Mouse (Mus musculus) hindbrain, embryonic 13.5 days (tissue): Measurements from ENCODE around the gene Luzp1. TPM values are rescaled to one million over a fixed set of nuclear protein-coding genes. Genes with fewer than 3 reads are reported as not detected.

Experiments
- ATAC-seq: fragments of 200-750 bp; cut with Nextera tagmentation; 2 replicates; pipeline ENCODE4 v1.8.0; 2017; ENCODE audit warnings: moderate TSS enrichment; ENCODE audit not compliant: low FRiP score
- H3K27ac ChIP-seq: fragments of 300-500 bp; sonication (generic); 2 replicates; pipeline ENCODE4 v1.5.1; 2015; ENCODE audit warnings: inconsistent platforms, mild to moderate bottlenecking, moderate library complexity
- H3K27me3 ChIP-seq: fragments of 300-500 bp; sonication (generic); 2 replicates; pipeline ENCODE4 v1.6.1; 2015; ENCODE audit warnings: mild to moderate bottlenecking, inconsistent platforms
- H3K36me3 ChIP-seq: fragments of 300-500 bp; sonication (generic); 2 replicates; pipeline ENCODE4 v1.6.1; 2015; ENCODE audit warnings: mild to moderate bottlenecking, inconsistent platforms
- H3K4me1 ChIP-seq: fragments of 300-500 bp; sonication (generic); replicated peaks from 2 replicates; pipeline ENCODE4 v1.6.1; 2015; ENCODE audit warnings: inconsistent platforms
- H3K4me2 ChIP-seq: fragments of 300-500 bp; sonication (generic); 2 replicates; pipeline ENCODE4 v1.6.1; 2015; ENCODE audit warnings: inconsistent platforms, mild to moderate bottlenecking, moderate library complexity
- H3K4me3 ChIP-seq: fragments of 300-500 bp; sonication (generic); 2 replicates; pipeline ENCODE4 v1.5.1; 2015; ENCODE audit warnings: mild to moderate bottlenecking, inconsistent platforms
- H3K9ac ChIP-seq: fragments of 300-500 bp; sonication (generic); 2 replicates; pipeline ENCODE4 v1.6.1; 2015; ENCODE audit warnings: mild to moderate bottlenecking, inconsistent platforms
- H3K9me3 ChIP-seq: fragments of 300-500 bp; sonication (generic); 2 replicates; pipeline ENCODE4 v1.6.1; 2016; ENCODE audit warnings: inconsistent platforms
- WGBS: fragments of 180-500 bp; shearing (Covaris S2); methylation state at CpG from one replicate; pipeline ENCODE4 v1.1.7; 2015; 5-methylcytosine and 5-hydroxymethylcytosine counted together
- polyA plus RNA-seq: library from polyadenylated mRNA; unstranded; fragments of >200 nt; fragmentation: Nextera tagmentation; extraction: Ambion mirVana; gene quantifications from 2 replicates; pipeline ENCODE4 v1.2.1, GENCODE M21; 2015

The Luzp1 gene
- polyA plus RNA-seq, 1 experiment from 2014 or later: 76.1 TPM

GRCm38 (mm10) chr4:136560270-136560991 lies 90.9 kb downstream of the Luzp1 start:
- Histone ChIP-seq H3K36me3 (peaks cover 87% of the 10 kb centered on the region), H3K27ac (no peak overlapping the region), H3K27me3 (no peaks in the 10 kb centered on the region), H3K9me3 (no peaks in the 10 kb centered on the region), H3K4me1 (no peaks in the 10 kb centered on the region), H3K4me2 (no peak overlapping the region), H3K9ac (no peak overlapping the region), H3K4me3 (no peak overlapping the region)
- no peak for ATAC-seq
- 90% methylated on average over 8 of the region's 8 CpGs for WGBS

DNA sequence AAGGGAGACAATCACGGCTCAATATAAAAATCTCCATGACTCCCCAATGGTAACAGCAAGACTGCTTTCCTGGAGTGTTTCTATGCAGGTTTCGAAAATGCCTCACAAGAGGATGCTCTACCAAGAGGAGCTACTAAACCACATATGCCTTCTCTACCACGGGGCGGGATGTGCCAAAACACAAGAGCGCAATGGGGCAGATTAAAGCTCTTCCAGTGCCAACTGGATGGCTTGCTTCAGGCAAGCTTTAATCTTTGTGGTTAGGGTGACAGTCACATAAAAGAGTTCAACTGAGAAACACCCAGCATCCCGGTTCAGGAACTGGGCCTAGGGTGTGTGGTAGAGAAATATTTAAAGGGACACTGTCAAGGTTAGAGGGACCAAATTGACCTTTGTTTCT lies 93.2 kb downstream of the Luzp1 start:
- no peak overlapping the region for H3K27ac ChIP-seq
- no peak for ATAC-seq
- WGBS: 91% methylated on average over 6 of the region's 6 CpGs
- no peak overlapping the region for H3K4me2 ChIP-seq
- H3K9me3 ChIP-seq: no peaks in the 10 kb centered on the region
- H3K36me3 ChIP-seq: peaks cover 86% of the 10 kb centered on the region
- no peaks in the 10 kb centered on the region for H3K4me1 ChIP-seq
- no peaks in the 10 kb centered on the region for H3K27me3 ChIP-seq
- H3K9ac ChIP-seq: no peak overlapping the region
- H3K4me3 ChIP-seq: no peak overlapping the region

DNA sequence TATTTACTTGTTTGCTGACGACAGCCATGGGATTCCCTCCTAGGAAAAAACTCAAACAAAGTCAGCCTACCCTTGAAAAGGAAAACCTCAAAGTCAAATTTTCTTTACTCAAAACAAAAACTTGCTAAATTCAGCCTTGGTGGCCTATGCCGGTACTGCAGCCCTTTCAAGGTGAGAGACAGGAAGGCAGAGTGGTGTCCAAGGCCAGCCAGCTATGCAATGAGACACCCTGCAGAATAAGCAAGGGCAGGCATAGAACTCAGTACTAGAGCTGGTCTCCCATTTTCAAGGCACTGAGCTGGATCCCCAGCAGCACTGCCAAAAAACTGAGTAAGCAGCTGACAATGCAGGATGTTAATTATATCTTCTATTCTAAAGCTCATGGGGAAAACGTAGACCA lies 99.1 kb downstream of the Luzp1 start:
- Histone ChIP-seq H3K27me3 (no peaks in the 10 kb centered on the region), H3K27ac (no peak overlapping the region), H3K9me3 (no peaks in the 10 kb centered on the region), H3K4me2 (no peak overlapping the region), H3K4me1 (no peaks in the 10 kb centered on the region), H3K4me3 (no peak overlapping the region), H3K36me3 (peaks cover 76% of the 10 kb centered on the region), H3K9ac (no peak overlapping the region)
- ATAC-seq: no peak
- WGBS: 81% methylated on average over 3 of the region's 3 CpGs

- H3K4me3 ChIP-seq: no peak overlapping the region
- H3K27me3 ChIP-seq: no peaks in the 10 kb centered on the region
- no peak overlapping the region for H3K9ac ChIP-seq
- H3K27ac ChIP-seq: no peak overlapping the region
- peaks cover 69% of the 10 kb centered on the region for H3K36me3 ChIP-seq
- H3K9me3 ChIP-seq: no peaks in the 10 kb centered on the region
- H3K4me2 ChIP-seq: no peak overlapping the region
- H3K4me1 ChIP-seq: no peaks in the 10 kb centered on the region
- ATAC-seq: no peak
These were observed 100.4 kb downstream of the Luzp1 start for GRCm38 (mm10) chr4:136569998-136570397.

DNA sequence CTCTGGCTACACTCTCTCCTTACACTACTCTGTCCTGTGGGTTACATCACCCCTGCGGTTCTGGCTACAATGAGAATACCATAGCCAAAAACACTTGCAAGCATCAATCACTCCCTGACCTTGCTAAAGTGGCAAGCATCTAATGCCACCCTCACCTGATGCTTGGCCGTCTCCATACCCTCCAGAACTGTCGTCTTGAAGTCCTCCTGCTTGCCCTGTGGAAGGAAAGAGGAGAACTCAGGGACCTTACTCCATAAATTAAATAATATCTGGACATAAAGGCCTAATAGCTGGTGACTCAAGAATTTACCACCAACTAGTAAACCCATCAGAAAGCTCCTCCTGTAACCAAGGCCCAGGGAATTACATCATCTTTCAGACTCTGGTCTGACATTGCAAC lies 112.3 kb downstream of the Luzp1 start:
- Histone ChIP-seq H3K4me2 (no peak overlapping the region), H3K4me3 (no peak overlapping the region), H3K27me3 (no peaks in the 10 kb centered on the region), H3K36me3 (no peaks in the 10 kb centered on the region), H3K9me3 (no peaks in the 10 kb centered on the region), H3K27ac (no peak overlapping the region), H3K4me1 (peaks cover 29% of the 10 kb centered on the region), H3K9ac (no peak overlapping the region)
- no peak for ATAC-seq
- WGBS: 93% methylated on average over 3 of the region's 3 CpGs

DNA sequence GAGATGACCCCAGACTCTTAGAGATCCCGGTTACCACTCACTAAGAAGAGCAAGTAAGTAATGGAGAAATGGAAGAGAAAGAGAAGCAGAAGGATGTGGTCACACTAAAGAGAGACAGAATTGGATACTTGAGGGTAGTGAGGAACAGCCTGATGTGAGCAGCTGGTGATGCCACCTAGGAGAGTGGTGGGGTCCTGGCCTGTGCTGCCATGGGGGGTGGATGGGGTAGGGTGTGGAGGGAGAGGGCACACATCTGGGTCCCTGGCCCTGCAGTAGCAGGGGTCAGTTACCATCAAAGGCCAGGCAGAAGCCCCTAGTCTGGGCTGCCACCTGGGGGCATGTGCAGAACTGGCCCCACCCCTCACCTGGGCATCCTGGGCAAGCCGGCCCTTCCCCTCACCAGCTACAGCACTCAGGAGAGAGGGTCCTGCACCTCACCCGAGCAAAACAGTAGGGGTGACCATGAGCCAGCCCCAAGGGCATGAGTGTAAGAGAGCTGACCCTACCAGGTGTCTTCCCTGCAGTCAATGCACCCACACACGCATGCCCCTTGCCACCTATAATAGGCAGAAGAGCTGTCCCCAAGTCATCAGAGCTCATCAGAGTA lies 117.8 kb downstream of the Luzp1 start:
- Histone ChIP-seq H3K27me3 (no peaks in the 10 kb centered on the region), H3K9ac (no peak overlapping the region), H3K4me1 (peaks cover 41% of the 10 kb centered on the region), H3K4me3 (no peak overlapping the region), H3K27ac (no peak overlapping the region; the same call in 1 of the 2 replicates), H3K9me3 (no peaks in the 10 kb centered on the region), H3K36me3 (peaks cover 12% of the 10 kb centered on the region), H3K4me2 (no peak overlapping the region)
- ATAC-seq: no peak
- 93% methylated on average over 4 of the region's 4 CpGs for WGBS

GRCm38 (mm10) chr4:136588003-136588402 lies 118.4 kb downstream of the Luzp1 start:
- H3K36me3 ChIP-seq: peaks cover 12% of the 10 kb centered on the region
- H3K4me1 ChIP-seq: peaks cover 38% of the 10 kb centered on the region
- no peak overlapping the region for H3K27ac ChIP-seq
- 92% methylated on average over 4 of the region's 4 CpGs for WGBS
- no peak overlapping the region for H3K4me3 ChIP-seq
- no peak overlapping the region for H3K4me2 ChIP-seq
- no peak for ATAC-seq
- no peak overlapping the region for H3K9ac ChIP-seq
- H3K27me3 ChIP-seq: no peaks in the 10 kb centered on the region
- no peaks in the 10 kb centered on the region for H3K9me3 ChIP-seq

GRCm38 (mm10) chr4:136592111-136592510 lies 122.5 kb downstream of the Luzp1 start:
- Histone ChIP-seq H3K9ac (no peak overlapping the region), H3K4me2 (no peak overlapping the region), H3K4me3 (no peak overlapping the region), H3K27me3 (no peaks in the 10 kb centered on the region), H3K27ac (no peak overlapping the region), H3K4me1 (peaks cover 55% of the 10 kb centered on the region), H3K9me3 (no peaks in the 10 kb centered on the region), H3K36me3 (peaks cover 12% of the 10 kb centered on the region)
- no peak for ATAC-seq
- 70% methylated on average over 4 of the region's 4 CpGs for WGBS

GRCm38 (mm10) chr4:136594006-136594405 lies 124.4 kb downstream of the Luzp1 start:
- no peak for ATAC-seq
- H3K27me3 ChIP-seq: no peaks in the 10 kb centered on the region
- no peaks in the 10 kb centered on the region for H3K9me3 ChIP-seq
- H3K4me3 ChIP-seq: no peak overlapping the region
- no peak overlapping the region for H3K9ac ChIP-seq
- H3K27ac ChIP-seq: no peak overlapping the region
- peaks cover 55% of the 10 kb centered on the region for H3K4me1 ChIP-seq
- H3K4me2 ChIP-seq: no peak overlapping the region
- WGBS: 83% methylated on average over 2 of the region's 2 CpGs
- peaks cover 12% of the 10 kb centered on the region for H3K36me3 ChIP-seq

GRCm38 (mm10) chr4:136595221-136595620 lies 125.7 kb downstream of the Luzp1 start:
- Histone ChIP-seq H3K9ac (no peak overlapping the region), H3K4me1 (peaks cover 56% of the 10 kb centered on the region), H3K4me2 (no peak overlapping the region), H3K27ac (no peak overlapping the region), H3K9me3 (no peaks in the 10 kb centered on the region), H3K4me3 (no peak overlapping the region), H3K27me3 (no peaks in the 10 kb centered on the region), H3K36me3 (peaks cover 7% of the 10 kb centered on the region)
- ATAC-seq: no peak
- 87% methylated on average over 6 of the region's 6 CpGs for WGBS

GRCm38 (mm10) chr4:136598268-136598876 lies 128.8 kb downstream of the Luzp1 start:
- Histone ChIP-seq H3K27me3 (no peaks in the 10 kb centered on the region), H3K4me1 (peaks cover 56% of the 10 kb centered on the region), H3K9ac (no peak overlapping the region), H3K9me3 (no peaks in the 10 kb centered on the region), H3K4me3 (no peak overlapping the region), H3K36me3 (no peaks in the 10 kb centered on the region), H3K27ac (no peak overlapping the region), H3K4me2 (no peak overlapping the region)
- ATAC-seq: no peak
- WGBS: 94% methylated on average over 7 of the region's 7 CpGs

DNA sequence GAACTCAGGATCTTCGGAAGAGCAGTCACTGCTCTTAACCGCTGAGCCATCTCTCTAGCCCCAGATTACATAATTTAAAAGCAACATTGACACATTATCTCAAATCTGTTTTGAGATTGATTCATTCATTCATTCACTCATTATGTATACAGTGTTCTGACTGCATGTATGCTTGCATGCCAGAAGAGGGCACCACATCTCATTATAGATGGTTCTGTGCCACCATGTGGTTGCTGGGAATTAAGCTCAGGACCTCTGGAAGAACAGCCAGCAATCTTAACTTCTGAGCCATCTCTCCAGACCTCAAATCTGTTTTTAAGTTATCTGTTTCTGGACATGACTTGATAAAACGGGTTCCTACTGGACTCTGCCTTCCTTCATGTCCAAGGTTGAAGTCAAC lies 130.3 kb downstream of the Luzp1 start:
- H3K36me3 ChIP-seq: no peaks in the 10 kb centered on the region
- peak overlapping the region; percentile 76 for H3K4me2 ChIP-seq
- no peaks in the 10 kb centered on the region for H3K9me3 ChIP-seq
- peak overlapping the region; percentile 97 for H3K4me3 ChIP-seq
- WGBS: 98% methylated on average over 3 of the region's 3 CpGs
- no peak overlapping the region for H3K27ac ChIP-seq
- no peaks in the 10 kb centered on the region for H3K27me3 ChIP-seq
- H3K4me1 ChIP-seq: peaks cover 41% of the 10 kb centered on the region
- no peak overlapping the region for H3K9ac ChIP-seq
- ATAC-seq: no peak

GRCm38 (mm10) chr4:136600536-136600935 lies 131.0 kb downstream of the Luzp1 start:
- Histone ChIP-seq H3K36me3 (no peaks in the 10 kb centered on the region), H3K4me2 (peak overlapping the region; percentile 76), H3K4me1 (peaks cover 36% of the 10 kb centered on the region), H3K9ac (peak overlapping the region; percentile 99), H3K9me3 (no peaks in the 10 kb centered on the region), H3K27ac (no peak overlapping the region), H3K27me3 (no peaks in the 10 kb centered on the region), H3K4me3 (peak overlapping the region; percentile 97)
- 93% methylated on average over 2 of the region's 2 CpGs for WGBS
- no peak for ATAC-seq
